Mouse (Mus musculus) T-cell, adult 2 months (primary cell): Measurements from ENCODE around the gene Il24.

Experiments
- DNase-seq: peaks from one replicate; pipeline ENCODE4 v3.0.0; 2022; ENCODE audit warnings: low spot score

The Il24 gene

DNA sequence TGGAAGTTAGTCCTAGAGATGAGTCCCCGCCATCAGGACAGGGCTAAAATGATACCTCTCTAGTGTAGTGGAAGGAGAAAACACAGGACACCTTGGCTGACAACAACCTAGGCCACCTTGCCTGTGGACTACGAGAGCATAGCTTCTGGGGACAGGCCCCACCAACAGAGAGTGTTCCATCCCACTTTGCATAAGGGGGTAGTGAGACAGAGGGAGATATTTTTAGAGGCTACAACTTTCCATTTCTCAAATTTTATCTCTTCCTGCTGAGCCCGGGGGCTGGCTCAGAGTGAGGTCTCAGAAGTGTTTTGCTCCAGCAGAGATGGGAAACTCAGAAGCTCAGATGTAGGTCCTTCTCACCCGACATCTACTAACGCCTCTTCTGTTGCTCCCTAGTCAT, 36.8 kb downstream of the Il24 start:
- DNase-seq, result no peak

DNA sequence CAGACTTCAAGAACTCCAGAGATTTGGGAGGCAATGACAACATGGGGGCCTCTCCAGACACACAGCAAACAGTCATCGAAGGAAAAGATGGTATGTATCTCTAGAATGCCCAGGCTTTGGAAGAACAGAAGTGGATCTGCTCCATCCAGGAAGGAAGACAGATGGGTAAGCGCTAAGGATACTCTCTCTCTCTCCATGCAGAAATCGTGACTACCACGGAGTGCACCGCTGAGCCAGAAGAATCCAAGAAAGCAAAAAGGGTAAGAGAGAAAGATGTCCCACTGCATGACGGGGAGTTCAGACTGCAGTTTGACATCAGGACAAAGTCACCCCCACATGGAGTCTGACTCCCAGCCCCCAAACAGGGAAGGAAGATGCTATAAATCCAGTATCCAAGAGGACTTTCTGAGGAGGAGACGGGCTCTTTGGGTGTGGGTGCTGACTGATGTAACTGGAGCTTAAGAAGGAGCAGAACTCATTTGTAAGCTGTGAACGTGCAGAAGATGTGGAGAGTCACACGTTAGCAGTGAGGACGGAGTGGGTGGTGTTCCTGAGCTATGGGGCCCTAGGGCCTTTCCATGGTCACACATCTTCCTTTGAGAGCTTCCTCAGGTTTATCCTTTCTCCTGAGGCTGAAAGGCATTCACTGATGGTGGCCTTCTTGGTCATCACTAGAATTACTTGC, 37.6 kb downstream of the Il24 start:
- no peak for DNase-seq

DNA sequence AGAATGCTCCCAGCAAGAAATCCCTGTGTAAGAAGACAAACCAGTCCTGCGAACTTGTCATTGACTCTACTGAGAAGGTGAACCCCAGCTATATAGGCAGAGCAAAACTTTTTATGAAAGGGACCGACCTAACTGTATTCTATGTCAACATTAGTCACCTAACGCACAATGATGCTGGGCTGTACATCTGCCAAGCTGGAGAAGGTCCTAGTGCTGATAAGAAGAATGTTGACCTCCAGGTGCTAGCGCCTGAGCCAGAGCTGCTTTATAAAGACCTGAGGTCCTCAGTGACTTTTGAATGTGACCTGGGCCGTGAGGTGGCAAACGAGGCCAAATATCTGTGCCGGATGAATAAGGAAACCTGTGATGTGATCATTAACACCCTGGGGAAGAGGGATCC, 42.7 kb downstream of the Il24 start:
- no peak for DNase-seq

DNA sequence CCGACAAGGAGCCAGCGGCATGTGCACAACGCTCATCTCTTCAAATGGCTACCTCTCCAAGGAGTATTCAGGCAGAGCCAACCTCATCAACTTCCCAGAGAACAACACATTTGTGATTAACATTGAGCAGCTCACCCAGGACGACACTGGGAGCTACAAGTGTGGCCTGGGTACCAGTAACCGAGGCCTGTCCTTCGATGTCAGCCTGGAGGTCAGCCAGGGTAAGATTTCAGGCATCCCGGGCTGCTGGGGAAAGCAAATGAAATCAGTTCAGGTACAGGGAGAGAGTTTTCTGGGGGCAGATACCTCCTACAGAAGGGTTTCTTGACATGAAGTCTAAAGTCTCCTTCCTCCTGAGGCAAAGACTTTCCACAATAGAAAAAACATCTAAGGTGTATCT, 45.6 kb downstream of the Il24 start:
- DNase-seq, result no peak

DNA sequence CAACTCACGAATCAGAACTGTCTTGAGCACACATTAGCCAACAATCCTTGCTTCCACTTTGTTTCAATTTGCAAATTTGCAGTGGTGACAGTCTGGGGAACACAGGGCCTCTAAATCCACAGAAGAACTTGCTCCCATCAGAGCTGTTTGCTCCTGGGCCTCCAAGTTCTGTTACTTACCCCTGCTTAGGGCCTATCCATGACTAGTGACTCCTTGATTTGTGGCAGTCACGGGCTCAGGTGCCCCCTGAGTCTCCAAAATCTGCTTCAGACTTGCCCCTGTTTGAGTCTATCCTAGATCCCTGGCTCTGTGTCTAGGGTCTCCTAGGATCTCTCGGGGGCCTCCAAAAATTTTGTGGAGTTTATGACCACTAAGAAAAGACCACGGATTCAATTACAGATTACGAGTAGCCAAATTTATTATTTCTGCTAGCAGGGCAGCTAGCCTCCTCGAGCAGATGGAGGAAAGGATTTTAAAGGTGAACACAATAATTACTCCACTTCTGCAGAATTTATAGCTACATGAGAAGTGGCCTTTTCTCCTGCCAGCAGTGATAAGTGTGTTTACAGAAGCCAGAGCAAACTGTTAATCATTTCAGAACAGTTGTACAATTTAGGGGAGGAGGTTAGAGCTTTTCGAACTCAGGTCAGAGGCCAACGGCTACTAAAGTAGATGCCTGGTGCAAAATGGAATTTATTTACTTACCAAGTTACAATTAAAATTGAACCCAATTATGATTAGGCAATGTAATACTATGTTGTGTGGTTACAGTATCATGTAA, 46.5 kb downstream of the Il24 start:
- no peak for DNase-seq

DNA sequence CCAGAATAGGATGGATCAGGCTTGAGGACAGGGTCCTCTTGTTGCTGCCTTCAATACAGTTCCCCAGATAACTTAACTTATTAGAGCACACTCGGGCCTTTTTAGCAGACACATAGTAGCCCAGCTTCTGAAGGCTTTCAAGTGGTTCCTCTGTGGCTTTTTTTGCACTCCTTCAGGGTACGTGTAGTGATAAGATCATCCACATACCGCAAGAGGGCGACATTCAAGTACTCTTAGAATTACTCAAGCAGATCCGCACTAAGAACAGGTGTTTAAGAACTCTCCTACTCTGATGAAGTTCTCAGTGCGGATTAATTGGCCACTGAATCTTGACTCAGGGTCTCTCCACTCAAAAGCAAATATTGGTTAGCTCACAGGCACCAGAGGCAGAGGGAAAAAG, 49.0 kb downstream of the Il24 start:
- peak; percentile 36 for DNase-seq

DNA sequence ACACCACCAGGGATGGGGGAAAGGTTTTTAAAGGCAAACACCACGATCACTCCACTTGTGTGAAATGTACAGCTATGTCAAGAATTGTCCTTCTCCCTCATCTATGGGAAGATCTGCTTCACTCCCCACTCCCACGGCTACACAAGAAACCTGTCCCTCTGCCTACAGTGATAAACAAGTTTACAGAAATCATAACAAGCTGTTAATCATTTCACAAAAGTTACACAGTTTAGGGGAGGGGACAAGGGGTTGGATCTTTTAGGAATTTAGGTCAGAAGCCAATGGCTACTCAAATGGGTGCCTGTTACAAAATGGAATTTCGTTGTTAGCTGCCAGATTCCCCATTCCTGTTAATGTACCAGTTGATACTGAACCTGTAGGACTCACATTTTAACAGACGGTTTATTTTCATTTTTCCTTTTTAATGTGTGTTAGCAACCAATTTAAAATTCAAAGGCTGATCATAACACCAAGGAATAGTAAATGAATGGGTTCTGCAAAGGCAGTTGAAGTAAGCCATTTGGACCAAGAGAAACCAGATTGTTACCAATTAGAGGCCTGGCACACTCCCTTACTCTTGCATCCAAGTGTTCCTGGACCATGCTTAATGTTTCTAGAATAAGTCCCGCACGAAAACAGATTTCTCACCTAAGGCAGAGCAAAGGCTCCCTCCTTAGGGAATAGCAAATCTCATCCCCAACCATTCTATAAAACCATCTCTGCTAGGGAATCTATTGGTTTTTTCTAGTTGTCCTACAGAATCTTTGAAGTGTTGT, 51.9 kb downstream of the Il24 start:
- DNase-seq, result no peak

DNA sequence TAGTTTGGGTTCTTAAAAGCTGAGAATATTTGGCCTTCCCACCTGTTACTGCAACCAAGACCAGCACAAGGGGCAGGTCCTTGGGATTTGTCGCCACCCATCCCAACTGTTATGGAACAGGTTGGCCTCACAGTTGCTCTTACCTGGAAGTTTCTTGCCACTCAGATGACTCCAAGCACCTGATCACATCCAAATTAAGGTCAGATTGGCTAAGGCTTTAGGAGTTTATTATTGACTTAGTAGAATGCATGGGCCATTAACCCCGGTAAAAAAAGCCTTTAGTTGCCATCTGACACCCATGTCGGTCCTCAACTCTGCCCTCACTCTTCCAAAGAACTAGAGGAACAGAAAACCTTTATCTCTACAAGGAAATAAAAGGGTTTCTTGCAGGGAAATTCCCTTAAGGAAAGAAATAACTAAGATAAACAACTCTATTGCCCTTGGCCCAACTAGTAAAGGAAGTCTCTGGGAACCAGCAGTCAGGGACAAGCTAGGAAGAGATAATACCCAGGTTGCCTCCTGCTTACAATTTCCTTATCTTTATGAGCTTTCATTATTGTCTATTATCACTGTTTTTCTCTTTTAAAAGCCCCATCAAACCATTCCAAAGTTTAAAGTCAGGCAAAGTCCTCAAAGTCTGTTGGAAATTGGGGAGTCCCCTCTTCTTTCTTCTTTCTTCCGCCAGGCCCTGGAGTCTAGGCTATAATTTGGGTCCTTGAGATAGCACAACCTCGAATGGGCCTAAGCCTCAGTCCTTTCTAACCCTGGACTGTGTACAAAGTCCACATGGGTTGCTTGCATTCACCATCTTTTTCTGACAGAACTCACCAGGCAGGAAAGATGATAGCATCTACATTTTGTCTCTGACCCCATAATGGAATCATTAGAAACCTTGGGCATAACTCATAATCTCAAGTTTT, 54.8 kb downstream of the Il24 start:
- no peak for DNase-seq
